Mouse (Mus musculus) ovary, adult 10 weeks (tissue): Measurements from ENCODE around the gene Serf2. TPM values are rescaled to one million over a fixed set of nuclear protein-coding genes. Genes with fewer than 3 reads are reported as not detected.

Source experiments
- polyA plus RNA-seq: library from polyadenylated mRNA; stranded (reverse); fragments of 350-450 nt; fragmentation: Illumina TruSeq; extraction: RNeasy Lipid Tissue Mini Kit (QIAGEN cat#74804); gene quantifications from one replicate; pipeline ENCODE4 v1.2.3, GENCODE M21; 2014

The Serf2 gene
- 84.3 TPM for polyA plus RNA-seq

GRCm38 (mm10) chr2:121448739-121449535 is at the start of gene Serf2:
Serf2 (plus strand) TSS chr2:121449195.

GRCm38 (mm10) chr2:121413387-121414042 is 35.5 kb upstream of the Serf2 start, which contains the start of the genes Pdia3 and Catsper2:
Pdia3 (plus strand) TSS chr2:121413775.
Catsper2 (minus strand) TSS chr2:121413792.

GRCm38 (mm10) chr2:121444178-121444577 is 4.8 kb upstream of the Serf2 start, which contains the start of gene Ell3:
Ell3 (minus strand) TSS chr2:121444278.

GRCm38 (mm10) chr2:121452990-121453389 is 4.0 kb downstream of the Serf2 start, which contains the start of gene Hypk:
Hypk (plus strand) TSS chr2:121453290.

GRCm38 (mm10) chr2:121456692-121457642 is 8.0 kb downstream of the Serf2 start, which contains the start of gene Serinc4:
Serinc4 (minus strand) TSS chr2:121456781.

GRCm38 (mm10) chr2:121473301-121474179 is 24.5 kb downstream of the Serf2 start, which contains the start of gene Mfap1b:
Mfap1b (minus strand) TSS chr2:121474067.

GRCm38 (mm10) chr2:121505942-121506882 is 57.2 kb downstream of the Serf2 start, which contains the start of the genes Mfap1a and Wdr76:
Mfap1a (minus strand) TSS chr2:121506665.
Wdr76 (plus strand) TSS chr2:121506723.

Other genes with a start within 250 kb of the Serf2 start
- gene Trp53bp1, start 177.8 kb upstream of the Serf2 start, polyA plus RNA-seq = 23.7 TPM
- 1.8 TPM for gene Map1a, start 159.6 kb upstream of the Serf2 start, polyA plus RNA-seq
- 6.1 TPM for gene Ppip5k1, start 93.8 kb upstream of the Serf2 start, polyA plus RNA-seq
- 0.60 TPM for gene Ckmt1, start 91.5 kb upstream of the Serf2 start, polyA plus RNA-seq
- not detected for gene Strc, start 62.0 kb upstream of the Serf2 start, polyA plus RNA-seq
- gene Pdia3, start 35.4 kb upstream of the Serf2 start, polyA plus RNA-seq = 2,346 TPM
- 1.3 TPM for gene Catsper2, start 35.4 kb upstream of the Serf2 start, polyA plus RNA-seq
- 0.74 TPM for gene Ell3, start 4.9 kb upstream of the Serf2 start, polyA plus RNA-seq
- 36.4 TPM for gene Hypk, start 4.1 kb downstream of the Serf2 start, polyA plus RNA-seq
- not detected for gene Serinc4, start 7.6 kb downstream of the Serf2 start, polyA plus RNA-seq
- gene Mfap1b, start 24.9 kb downstream of the Serf2 start, polyA plus RNA-seq = 75.0 TPM
- gene Mfap1a, start 57.5 kb downstream of the Serf2 start, polyA plus RNA-seq = 105 TPM
- gene Wdr76, start 57.5 kb downstream of the Serf2 start, polyA plus RNA-seq = 28.8 TPM